Mouse (Mus musculus) CH12.LX (cell line): ENCODE measurements around the gene Hdac6.

ENCODE experiments used
- CTCF ChIP-seq, 2 experiments: IDR thresholded peaks in 1 of 2; conservative IDR thresholded peaks in 1 of 2; 2 replicates each; pipeline ENCODE4 v1.5.1; 2011 to 2012; ENCODE audit warnings: low read depth in 2 of 2, low read length in 2 of 2, improper control_type of control experiment in 1 of 2, inconsistent platforms in 1 of 2, mild to moderate bottlenecking in 1 of 2, moderate library complexity in 1 of 2
- EP300 ChIP-seq: IDR thresholded peaks from 2 replicates; pipeline ENCODE4 v1.6.1; 2011; ENCODE audit warnings: low read length, improper control_type of control experiment
- JUND ChIP-seq: conservative IDR thresholded peaks from 2 replicates; pipeline ENCODE4 v1.6.1; 2011; ENCODE audit warnings: low read depth, low read length, improper control_type of control experiment
- NRF1 ChIP-seq: IDR thresholded peaks from 2 replicates; pipeline ENCODE4 v1.6.1; 2014; ENCODE audit warnings: low read depth, mild to moderate bottlenecking, inconsistent platforms, low read length, improper control_type of control experiment, moderate library complexity
- POLR2A ChIP-seq: IDR thresholded peaks from 2 replicates; pipeline ENCODE4 v1.6.1; 2011; ENCODE audit warnings: low read depth, mild to moderate bottlenecking, improper control_type of control experiment, low read length
- RAD21 ChIP-seq: IDR thresholded peaks from 2 replicates; pipeline ENCODE4 v1.6.1; 2011; ENCODE audit warnings: low read depth, mild to moderate bottlenecking, low read length, improper control_type of control experiment, moderate library complexity
- USF1 ChIP-seq: IDR thresholded peaks from 2 replicates; pipeline ENCODE4 v1.6.1; 2014; ENCODE audit warnings: low read depth, mild to moderate bottlenecking, inconsistent platforms, low read length, improper control_type of control experiment
- ZNF384 ChIP-seq: IDR thresholded peaks from 2 replicates; pipeline ENCODE4 v1.6.1; 2012; ENCODE audit warnings: low read depth, low read length, improper control_type of control experiment, inconsistent platforms

DNA sequence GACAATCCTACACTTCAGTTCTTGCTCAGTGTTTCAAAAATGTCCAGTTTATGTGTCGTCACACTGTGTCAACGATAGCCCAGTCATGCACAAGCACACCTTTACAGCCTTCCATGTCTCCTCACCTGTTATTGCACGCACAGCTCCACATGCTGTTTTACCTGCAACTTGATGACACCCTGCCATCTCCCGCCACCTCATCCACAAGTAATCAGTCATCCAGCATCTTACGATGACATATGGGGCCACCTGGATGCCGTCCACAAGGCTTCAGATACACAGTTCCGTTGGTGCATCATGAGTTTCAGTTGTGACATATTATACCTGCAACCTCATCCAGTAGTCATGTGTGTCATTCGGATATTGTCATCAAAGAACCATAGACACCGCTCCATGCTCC is 11.2 kb upstream of the Hdac6 start:
- TF ChIP-seq ZNF384 (no peak), NRF1 (no peak), CTCF (conservative IDR thresholded peaks at IDR 0.05 in 1 of 2, IDR thresholded peaks at IDR 0.05 in 1 of 2; ENCODE audit: low read depth in 2 of 2, low read length in 2 of 2) (no peak), JUND (no peak), POLR2A (no peak), EP300 (no peak), RAD21 (no peak), USF1 (no peak)
